ENCODE assay signal across 12 mouse cellular contexts in the genomic region with DNA sequence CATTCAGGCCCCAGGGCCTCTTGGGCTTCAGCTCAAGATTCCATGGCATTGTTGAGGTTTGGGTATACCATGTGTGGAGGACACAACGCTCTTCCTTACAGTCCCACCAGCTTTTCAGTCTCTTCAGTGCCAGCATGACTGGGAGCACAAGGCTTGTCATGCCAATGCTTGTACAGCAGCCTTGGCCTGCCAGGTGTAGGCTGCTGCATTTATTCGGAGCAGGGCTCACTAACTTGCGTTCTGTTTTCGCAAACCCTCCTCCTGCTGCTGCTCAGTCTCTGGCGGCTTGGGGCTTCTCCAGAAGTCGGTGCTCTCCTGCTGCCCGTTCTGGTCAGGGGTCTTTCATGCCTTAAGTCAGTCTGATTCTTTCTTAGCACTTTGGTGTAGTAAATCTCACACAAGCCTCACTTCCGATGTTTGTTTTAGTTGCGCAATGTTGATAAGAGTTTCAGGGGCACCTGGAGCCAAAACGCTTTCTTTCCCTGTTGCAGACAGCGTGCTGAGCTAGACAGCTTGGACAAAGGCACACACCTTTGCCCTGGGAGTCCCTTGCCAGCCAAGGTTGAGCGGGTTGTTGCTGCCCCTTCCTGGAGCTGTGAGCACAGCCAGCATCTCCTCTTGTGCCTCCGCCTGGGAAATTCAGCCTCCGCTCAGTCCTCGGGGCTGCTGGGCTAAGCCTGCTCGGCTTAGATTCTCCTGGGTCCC. TPM values are rescaled to one million over a fixed set of nuclear protein-coding genes. Genes with fewer than 3 reads are reported as not detected.
A peak's percentile ranks its signal among the peaks of the same experiment; 100 is the strongest.
DNase-seq lines count a peak whose midpoint lies in the region; ATAC-seq and TF ChIP-seq lines count a peak whose summit lies in the region.
"Had no signal": no experiment of that assay in that cellular context is flagged by ENCODE, and none has a peak within 500 bp of the region (broad histone marks: within the 10 kb centered on the region; RNA-seq: fewer than 3 reads in every experiment).

No protein-coding gene starts in this region.

- no peak overlapping the region for H3ac ChIP-seq in C2C12 (ENCODE audit: control insufficient read depth, insufficient read length, low read depth)

- DNase-seq in brain, adult 2 months (ENCODE audit: low read depth, low spot score), result peak; percentile 54
- DNase-seq in frontal cortex, postnatal 25 days (ENCODE audit: low spot score in 2 of 2), result no peak
- no peak for DNase-seq in neural tube, embryonic 10.5 days (ENCODE audit: extremely low spot score, low spot score)
- DNase-seq: gastrocnemius, postnatal 25 days had no signal

- H3K27ac ChIP-seq in intestine, embryonic 15.5 days, result peak overlapping the region; percentile 24; the same call in 1 of the 2 replicates
- peak overlapping the region; percentile 46; the same call in 1 of the 2 replicates for H3K27ac ChIP-seq in lung, embryonic 15.5 days
- H3K27ac ChIP-seq in neural tube, embryonic 15.5 days (replicated peaks), result no peak overlapping the region
- H3K27ac ChIP-seq: embryonic facial prominence, embryonic 13.5 days had no signal

- H3K4me3 ChIP-seq in C2C12 (ENCODE audit: insufficient read depth, poor library complexity, severe bottlenecking), result no peak overlapping the region
- H3K4me3 ChIP-seq in intestine, embryonic 15.5 days (replicated peaks), result no peak overlapping the region
- H3K4me3 ChIP-seq in lung, embryonic 15.5 days, result no peak overlapping the region
- no peak overlapping the region for H3K4me3 ChIP-seq in neural tube, embryonic 15.5 days (replicated peaks)
- H3K4me3 ChIP-seq: embryonic facial prominence, embryonic 13.5 days; megakaryocyte, embryonic 14.5 days; myocyte had no signal

- H3K4me2 ChIP-seq in intestine, embryonic 15.5 days (replicated peaks), result peak overlapping the region; percentile 45
- peak overlapping the region; percentile 29 for H3K4me2 ChIP-seq in lung, embryonic 15.5 days
- H3K4me2 ChIP-seq in neural tube, embryonic 15.5 days, result no peak overlapping the region
- H3K4me2 ChIP-seq: embryonic facial prominence, embryonic 13.5 days had no signal

- WGBS in intestine, embryonic 15.5 days, result 32% methylated on average over 16 of the region's 16 CpGs
- WGBS in lung, embryonic 15.5 days, result 22% methylated on average over 16 of the region's 16 CpGs
- 80% methylated on average over 16 of the region's 16 CpGs for WGBS in neural tube, embryonic 15.5 days

- TF ChIP-seq CTCF in C2C12 (IDR thresholded peaks at IDR 0.05; ENCODE audit: control insufficient read depth, insufficient read depth, insufficient read length), result no peak

- no peaks in the 10 kb centered on the region for H3K79me2 ChIP-seq in C2C12 (ENCODE audit: control insufficient read depth, insufficient read depth)

- H3K27me3 ChIP-seq in C2C12 (ENCODE audit: control insufficient read depth, insufficient read depth, insufficient read length), result no peaks in the 10 kb centered on the region
- H3K27me3 ChIP-seq in intestine, embryonic 15.5 days (replicated peaks), result no peaks in the 10 kb centered on the region
- no peaks in the 10 kb centered on the region for H3K27me3 ChIP-seq in lung, embryonic 15.5 days
- H3K27me3 ChIP-seq in neural tube, embryonic 15.5 days (replicated peaks), result no peaks in the 10 kb centered on the region
- H3K27me3 ChIP-seq: embryonic facial prominence, embryonic 13.5 days; megakaryocyte, embryonic 14.5 days had no signal

- peaks cover 19% of the 10 kb centered on the region for H3K36me3 ChIP-seq in C2C12 (ENCODE audit: control insufficient read depth, insufficient read depth)
- no peaks in the 10 kb centered on the region for H3K36me3 ChIP-seq in intestine, embryonic 15.5 days
- no peaks in the 10 kb centered on the region; the same call in 1 of the 2 replicates for H3K36me3 ChIP-seq in lung, embryonic 15.5 days
- H3K36me3 ChIP-seq in neural tube, embryonic 15.5 days, result peaks cover 15% of the 10 kb centered on the region

- peak; percentile 91 for ATAC-seq in intestine, embryonic 15.5 days
- peak; percentile 40; the same call in 1 of the 2 replicates for ATAC-seq in lung, embryonic 15.5 days (ENCODE audit: borderline replicate concordance, extremely low read depth, low FRiP score, low TSS enrichment)
- no peak for ATAC-seq in neural tube, embryonic 15.5 days (ENCODE audit: low FRiP score)
- ATAC-seq: forebrain, embryonic 14.5 days had no signal

- no peaks in the 10 kb centered on the region for H3K9me3 ChIP-seq in intestine, embryonic 15.5 days
- no peaks in the 10 kb centered on the region for H3K9me3 ChIP-seq in lung, embryonic 15.5 days
- H3K9me3 ChIP-seq in neural tube, embryonic 15.5 days (replicated peaks), result no peaks in the 10 kb centered on the region
- H3K9me3 ChIP-seq: embryonic facial prominence, embryonic 13.5 days; megakaryocyte, embryonic 14.5 days had no signal

- no peaks in the 10 kb centered on the region for H3K79me3 ChIP-seq in C2C12 (ENCODE audit: low read depth)

- 0 out of 2 replicates have a peak, but pooled peaks cover 14% of the 10 kb centered on the region for H3K4me1 ChIP-seq in intestine, embryonic 15.5 days (replicated peaks)
- H3K4me1 ChIP-seq in lung, embryonic 15.5 days, result peaks cover 15% of the 10 kb centered on the region
- H3K4me1 ChIP-seq in neural tube, embryonic 15.5 days, result no peaks in the 10 kb centered on the region

- no peak overlapping the region for H3K9ac ChIP-seq in intestine, embryonic 15.5 days
- no peak overlapping the region for H3K9ac ChIP-seq in lung, embryonic 15.5 days
- H3K9ac ChIP-seq in neural tube, embryonic 15.5 days (replicated peaks), result no peak overlapping the region
- H3K9ac ChIP-seq: embryonic facial prominence, embryonic 13.5 days had no signal

TF ChIP-seq in C2C12, 6 proteins besides CTCF, POLR2A, EP300 and RAD21:
- TF ChIP-seq MYOG (IDR thresholded peaks at IDR 0.05; ENCODE audit: control insufficient read depth, extremely low read depth, insufficient read length) (no peak), CEBPB (IDR thresholded peaks at IDR 0.05; ENCODE audit: low read depth) (peak; percentile 14)

RNA-seq across cellular contexts. Expression of gene Mustn1, which starts 17.4 kb away (rescaled TPM):
- polyA plus RNA-seq in C2C12 (2012; fragmentation: generic; extraction: Trizol), result 10.3 TPM
- 8.1 and 8.3 TPM in 2 replicates for polyA plus RNA-seq in intestine, embryonic 15.5 days (2015; fragmentation: Nextera tagmentation; extraction: Ambion mirVana)
- 8.0 and 9.3 TPM in 2 replicates for polyA plus RNA-seq in lung, embryonic 15.5 days (2015; fragmentation: Nextera tagmentation; extraction: Ambion mirVana)
- 3.0 TPM in 2 replicates for polyA plus RNA-seq in neural tube, embryonic 15.5 days (2015; fragmentation: Nextera tagmentation; extraction: Ambion mirVana)

RNA-seq across cellular contexts. Expression of gene Itih4, which starts 24.7 kb away (rescaled TPM):
- polyA plus RNA-seq in C2C12 (2012; fragmentation: generic; extraction: Trizol), result 0.11 TPM
- 1.1 and 2.6 TPM in 2 replicates for polyA plus RNA-seq in intestine, embryonic 15.5 days (2015; fragmentation: Nextera tagmentation; extraction: Ambion mirVana)
- 0.16 and 0.70 TPM in 2 replicates for polyA plus RNA-seq in lung, embryonic 15.5 days (2015; fragmentation: Nextera tagmentation; extraction: Ambion mirVana)
- 0.08 and 0.18 TPM in 2 replicates for polyA plus RNA-seq in neural tube, embryonic 15.5 days (2015; fragmentation: Nextera tagmentation; extraction: Ambion mirVana)
- polyA plus RNA-seq: embryonic facial prominence, embryonic 13.5 days; forebrain, embryonic 14.5 days had no signal

RNA-seq across cellular contexts. Expression of gene Tmem110, which starts 36.2 kb away (rescaled TPM):
- 15.7 TPM for polyA plus RNA-seq in C2C12 (2012; fragmentation: generic; extraction: Trizol)
- 22.0 and 22.2 TPM in 2 replicates for polyA plus RNA-seq in intestine, embryonic 15.5 days (2015; fragmentation: Nextera tagmentation; extraction: Ambion mirVana)
- polyA plus RNA-seq in lung, embryonic 15.5 days (2015; fragmentation: Nextera tagmentation; extraction: Ambion mirVana), result 29.9 and 30.0 TPM in 2 replicates
- polyA plus RNA-seq in neural tube, embryonic 15.5 days (2015; fragmentation: Nextera tagmentation; extraction: Ambion mirVana), result 23.0 and 25.2 TPM in 2 replicates
